Mouse (Mus musculus) cerebellum, adult 11-12 months (tissue): Measurements from ENCODE around the gene Maml3.

Experiments
- DNase-seq: peaks from one replicate; pipeline ENCODE4 v3.0.0; 2022

Maml3 gene

DNA sequence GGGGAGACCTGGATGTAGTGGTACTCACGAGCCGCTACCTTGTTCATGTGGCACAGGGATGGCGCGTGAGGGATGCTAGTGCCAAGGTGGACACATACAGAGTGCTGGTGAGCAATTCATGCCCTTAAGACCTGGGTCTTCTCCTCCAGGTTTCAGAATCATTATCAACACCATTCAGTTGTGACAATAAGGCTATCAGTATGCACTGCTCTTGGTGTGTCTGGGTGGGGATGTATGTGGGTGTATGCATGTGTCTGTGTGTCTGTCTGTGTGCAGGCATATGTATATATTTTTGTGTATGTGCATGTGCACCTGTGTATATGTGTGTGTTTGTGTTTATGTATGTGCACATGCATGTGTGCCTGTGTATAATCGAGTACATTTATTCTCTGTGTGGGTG is 291.7 kb downstream of the Maml3 start:
- DNase-seq, result no peak

DNA sequence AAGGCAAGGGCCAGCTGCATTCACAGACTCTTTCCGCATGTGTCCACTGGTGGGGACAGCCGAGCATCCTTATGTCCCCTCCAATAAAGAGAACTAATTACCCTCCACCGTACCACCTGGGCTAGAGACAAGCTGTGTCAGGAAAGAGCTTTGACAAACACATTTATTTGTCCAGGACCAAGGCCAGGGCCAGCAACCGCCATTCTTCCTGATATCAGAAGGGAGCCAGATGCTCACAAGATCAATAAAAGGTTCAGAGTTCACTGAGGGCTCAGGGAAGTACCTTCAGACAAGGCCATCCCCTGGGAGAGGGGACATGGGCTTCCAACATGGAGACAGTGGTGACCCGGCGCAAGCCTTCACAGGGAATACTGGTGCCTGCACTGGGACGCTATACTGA is 294.1 kb downstream of the Maml3 start:
- no peak for DNase-seq

DNA sequence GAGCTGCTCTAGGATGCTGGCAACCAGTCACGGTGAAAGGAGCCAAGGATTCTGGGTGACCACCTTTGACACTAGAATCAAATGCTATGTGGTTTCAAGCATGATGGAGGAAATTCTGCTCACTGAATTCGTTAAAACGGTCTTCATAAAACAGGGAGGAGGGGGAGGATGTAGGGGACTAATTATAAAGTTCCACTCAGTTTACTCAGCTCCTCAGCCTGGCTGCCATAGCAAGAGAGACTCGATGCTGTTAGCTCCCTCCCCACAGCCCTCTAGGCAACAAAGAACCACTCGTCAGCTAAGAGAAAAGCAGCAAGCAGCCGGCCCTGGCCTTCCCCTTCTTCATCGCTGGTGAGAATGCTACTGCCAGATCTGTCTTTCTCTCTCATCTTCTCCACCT is 295.1 kb downstream of the Maml3 start:
- no peak for DNase-seq

DNA sequence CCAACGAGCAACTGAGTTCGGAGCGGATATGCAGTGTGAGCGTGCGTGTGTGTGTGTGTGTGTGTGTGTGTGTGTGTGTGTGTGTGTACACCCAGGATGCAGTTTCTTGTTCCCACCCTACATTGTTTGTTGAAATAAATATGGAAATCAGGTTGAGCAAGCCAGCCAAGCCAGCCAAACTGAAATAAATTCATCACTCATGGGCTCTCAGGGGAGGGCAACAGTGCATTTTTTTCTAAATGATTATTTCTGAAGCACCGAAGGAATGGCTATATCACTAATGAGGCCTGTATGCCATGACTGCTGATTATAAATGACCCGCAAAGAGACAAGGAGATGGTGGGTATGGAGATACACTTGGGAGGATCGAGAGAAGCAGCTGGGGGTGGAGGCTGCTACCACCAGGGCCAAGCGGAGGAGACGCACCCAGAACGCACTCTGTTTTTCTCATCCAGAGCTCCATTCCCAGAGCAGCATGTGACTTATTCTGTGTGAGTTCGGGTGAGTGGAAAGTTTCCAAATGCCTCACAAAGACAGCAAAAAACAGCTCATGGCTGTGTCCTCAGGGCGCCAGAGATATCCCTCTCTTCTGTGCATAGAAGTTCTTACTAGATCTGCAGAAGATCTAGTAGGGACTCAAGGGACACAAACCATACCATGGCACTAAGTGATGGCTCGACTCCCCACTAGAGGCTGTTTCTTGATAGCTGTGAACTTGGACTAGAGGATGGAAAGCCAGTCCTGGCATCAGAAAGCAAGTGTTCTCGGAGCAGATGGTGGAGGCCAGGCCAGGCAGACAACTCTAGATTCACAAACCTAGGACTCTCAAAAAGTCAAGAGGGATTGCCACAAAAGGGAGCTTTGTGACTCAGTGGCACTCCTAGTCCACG is 296.6 kb downstream of the Maml3 start:
- DNase-seq, result peak; percentile 66

DNA sequence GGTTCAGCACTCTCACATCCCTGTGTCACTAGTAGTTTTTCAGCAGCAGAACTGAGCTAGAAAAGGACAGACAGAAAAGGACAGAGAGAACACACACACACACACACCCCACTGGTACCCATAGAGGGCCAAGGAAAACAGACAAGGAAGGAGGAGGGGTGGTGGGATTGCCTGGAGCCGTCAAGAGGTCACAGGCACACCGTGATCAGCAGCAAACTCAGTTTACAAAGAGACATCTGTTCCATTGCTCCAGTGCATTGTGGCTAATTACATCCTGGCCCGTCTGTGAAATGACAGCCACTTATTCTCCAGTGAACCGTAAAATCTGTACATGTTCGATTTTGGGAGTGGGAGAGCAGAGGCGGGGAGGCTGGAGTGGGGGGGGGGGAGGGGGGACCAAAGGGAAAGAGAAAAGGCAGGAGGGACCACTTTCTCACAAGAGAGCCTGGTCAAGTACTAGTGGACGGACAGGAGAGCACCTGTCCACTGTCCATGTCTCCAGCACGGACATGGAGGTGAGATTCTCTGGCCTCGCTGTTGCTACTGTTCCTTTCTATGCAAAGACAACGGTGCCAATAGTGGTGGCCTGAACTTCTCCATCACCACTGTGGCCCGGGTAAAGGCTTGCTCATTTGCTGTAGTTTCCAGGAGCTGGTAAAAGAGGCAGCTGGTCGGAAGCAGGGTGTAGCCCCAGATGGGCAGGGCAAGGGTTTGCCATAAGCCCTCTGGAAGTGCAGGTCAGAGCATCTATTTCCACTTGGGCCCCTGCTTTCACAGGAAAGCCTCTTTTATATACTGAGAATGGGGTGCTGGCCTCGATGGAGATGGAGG is 299.2 kb downstream of the Maml3 start:
- no peak for DNase-seq

DNA sequence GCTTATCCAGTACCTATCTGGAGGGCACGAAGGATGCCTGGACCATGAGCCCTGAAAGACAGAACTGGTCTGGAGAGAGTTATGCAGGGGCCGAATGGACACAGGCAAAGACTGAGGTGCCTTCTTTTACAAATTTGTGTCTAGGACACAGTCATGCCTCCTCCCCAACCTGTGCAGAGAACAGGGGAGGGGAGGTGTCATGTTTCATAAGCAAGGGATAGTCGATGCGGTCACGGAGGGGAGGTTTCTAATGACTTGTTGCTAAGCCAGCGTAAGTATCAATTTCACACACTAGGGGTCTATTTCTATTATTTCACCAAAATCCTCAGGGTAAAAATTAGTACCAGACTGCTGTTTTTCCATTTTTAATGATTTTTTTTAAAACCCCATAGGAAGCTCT is 301.0 kb downstream of the Maml3 start:
- DNase-seq, result no peak

DNA sequence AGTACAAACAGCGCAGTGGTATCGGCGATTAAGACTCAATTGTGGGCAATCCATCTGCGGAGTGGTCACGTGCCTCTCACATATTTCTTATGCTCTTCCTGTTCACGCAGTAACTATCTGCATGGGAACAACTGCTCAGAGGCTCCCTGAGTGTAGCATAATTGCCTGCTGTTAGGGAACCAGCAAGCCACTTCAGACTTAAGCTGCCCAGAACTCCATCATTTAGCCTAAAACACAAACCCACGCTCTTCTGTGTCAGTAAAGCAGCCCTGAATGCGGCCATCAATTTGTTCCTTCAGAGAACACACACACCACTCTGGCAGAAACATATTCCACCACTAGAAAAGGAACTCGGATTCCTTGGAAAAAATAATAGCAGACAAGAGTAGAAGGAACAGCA is 305.2 kb downstream of the Maml3 start:
- DNase-seq, result no peak

DNA sequence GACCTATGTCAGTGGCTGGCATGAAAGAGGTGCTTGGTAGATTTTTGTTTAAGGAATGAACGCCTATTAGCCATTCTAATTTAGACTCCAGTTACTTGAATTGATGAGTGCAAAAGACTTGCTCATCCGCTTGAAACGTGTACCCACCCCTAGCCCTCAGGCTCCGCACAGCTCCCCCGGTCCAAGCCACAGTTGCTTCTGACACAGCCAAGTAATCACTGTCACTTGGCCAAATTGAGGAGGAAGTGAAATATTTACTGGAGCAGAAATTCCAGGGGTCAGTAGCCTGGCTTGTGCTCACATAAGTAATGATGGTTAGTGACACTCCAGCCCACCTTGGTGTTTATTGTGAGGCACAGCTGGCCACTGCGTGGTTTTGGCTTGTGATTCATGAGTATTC is 308.0 kb downstream of the Maml3 start:
- DNase-seq, result peak; percentile 50

DNA sequence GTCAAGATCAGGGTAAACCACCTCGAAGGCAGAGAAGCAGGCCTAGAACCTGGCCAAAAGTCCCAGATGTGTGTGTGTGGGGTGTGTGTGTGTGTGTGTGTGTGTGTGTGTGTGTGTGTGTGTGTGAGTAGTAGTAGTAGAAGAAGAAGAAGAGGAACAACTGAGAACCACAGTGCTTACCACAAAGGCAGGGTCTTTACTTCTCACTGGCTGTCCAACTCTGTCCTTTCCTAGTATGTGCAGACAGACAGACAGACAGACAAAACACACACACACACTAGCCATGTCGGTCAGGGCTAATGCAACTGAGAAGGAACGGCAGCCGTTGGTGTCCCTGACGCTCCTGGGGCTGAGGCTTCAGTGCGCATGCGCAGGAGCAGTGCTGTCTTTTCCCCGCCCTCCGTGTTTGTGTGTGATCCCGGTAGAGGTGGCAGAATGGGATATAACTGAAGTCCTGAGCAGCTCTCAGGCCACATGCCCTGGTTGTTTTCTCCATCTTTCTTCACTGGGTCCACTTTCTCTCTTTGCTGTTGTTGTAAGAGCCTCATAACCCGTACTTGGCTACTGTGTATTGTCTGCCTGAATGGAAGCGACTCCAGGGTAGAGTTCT is 308.6 kb downstream of the Maml3 start:
- peak; percentile 88 for DNase-seq

DNA sequence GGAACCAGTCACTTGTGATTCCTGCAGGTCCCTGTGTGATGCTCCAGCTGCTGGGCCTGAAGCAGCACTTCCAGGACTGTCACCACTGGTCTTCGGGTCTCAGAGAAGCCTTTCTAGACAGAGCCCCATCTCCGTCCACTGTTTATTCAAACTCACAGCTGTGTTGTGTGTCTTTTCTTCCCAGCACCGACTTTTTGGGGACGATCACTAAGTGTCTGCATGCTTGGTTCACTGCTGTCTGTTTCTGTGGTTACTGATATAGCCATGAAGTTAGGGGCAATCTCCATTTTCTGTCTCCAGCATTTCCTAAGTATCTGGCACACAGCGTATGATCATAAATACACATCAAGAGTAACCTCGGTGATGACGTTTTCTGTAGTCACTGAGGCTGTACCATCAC is 313.3 kb downstream of the Maml3 start:
- DNase-seq, result no peak

DNA sequence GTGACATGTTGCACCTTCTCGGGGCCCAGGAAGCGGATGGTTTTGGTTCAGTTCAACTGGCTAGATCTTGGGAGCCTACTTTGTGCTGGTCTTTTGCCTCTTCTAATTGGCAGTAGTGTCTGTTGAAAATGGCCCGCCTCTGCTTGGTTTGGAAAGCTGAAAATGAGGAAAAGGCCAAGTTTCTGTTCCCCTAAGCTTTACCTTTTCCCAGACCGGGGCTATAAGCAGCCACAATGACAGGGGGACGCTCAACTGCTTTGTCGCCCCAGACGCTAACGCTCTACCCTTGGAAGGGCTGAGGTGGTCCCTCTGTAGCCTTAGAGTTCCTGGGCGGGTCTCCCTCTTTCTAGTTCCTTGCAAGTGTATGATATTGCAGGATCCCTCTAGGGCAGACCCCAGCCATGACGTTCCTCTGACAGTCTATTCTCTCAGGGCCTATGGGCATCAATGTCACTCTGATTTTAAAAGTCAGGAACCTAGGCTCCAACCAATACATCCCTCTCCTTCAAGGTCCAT is 315.4 kb downstream of the Maml3 start:
- DNase-seq, result no peak

DNA sequence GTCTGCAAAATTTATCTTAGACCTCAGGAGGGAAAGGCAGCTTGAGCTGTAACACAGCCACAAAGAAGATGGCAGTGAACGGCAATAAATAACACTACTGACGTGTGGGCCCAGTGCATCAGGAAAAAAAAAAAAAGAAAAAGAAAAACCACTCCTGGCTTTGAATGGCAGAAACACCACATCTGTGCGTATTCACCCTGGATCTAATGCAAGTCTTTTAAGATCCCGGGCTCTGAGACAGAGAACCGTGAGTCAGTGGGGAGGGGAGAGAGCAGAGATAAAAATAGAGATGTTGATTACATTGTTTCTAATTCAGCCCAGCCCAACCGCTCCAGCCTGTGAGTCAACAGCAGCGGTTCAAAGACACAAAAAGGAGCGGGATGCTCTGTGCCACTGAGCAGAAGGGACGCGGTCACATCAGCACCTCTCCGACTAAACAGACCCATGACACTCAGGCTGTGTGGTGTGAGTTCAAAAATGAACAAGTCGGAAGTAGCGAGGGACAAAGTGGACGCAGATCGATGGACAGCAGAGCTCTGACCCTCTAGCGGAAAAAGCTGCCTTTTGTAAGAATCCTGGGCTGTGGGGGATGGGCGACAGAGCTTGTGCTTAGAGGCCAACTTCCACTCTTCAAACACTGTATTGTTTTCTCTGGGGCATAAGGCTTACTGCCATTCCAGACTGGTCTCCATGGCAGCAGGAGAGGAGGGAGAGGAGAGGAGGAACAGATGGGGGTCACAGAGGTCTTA is 316.1 kb downstream of the Maml3 start:
- DNase-seq, result peak; percentile 32

DNA sequence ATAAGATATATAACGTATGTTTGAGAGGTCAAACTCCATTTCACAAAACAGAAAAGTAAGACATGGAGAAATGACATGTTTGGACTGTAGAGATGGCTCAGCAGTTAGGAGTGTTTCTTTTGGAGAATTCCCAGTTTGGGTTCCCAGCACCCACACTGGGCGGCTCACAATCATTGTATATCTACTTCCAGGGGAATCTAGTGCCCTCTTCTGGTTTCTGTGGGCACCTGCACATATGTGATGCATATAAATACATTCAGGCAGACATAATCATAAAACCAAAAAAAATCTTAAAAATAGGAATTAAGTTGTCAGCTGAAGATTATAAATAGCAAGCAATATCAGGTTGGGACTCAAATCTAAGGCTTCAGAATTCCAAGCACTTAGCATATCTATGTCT is 316.9 kb downstream of the Maml3 start:
- no peak for DNase-seq

DNA sequence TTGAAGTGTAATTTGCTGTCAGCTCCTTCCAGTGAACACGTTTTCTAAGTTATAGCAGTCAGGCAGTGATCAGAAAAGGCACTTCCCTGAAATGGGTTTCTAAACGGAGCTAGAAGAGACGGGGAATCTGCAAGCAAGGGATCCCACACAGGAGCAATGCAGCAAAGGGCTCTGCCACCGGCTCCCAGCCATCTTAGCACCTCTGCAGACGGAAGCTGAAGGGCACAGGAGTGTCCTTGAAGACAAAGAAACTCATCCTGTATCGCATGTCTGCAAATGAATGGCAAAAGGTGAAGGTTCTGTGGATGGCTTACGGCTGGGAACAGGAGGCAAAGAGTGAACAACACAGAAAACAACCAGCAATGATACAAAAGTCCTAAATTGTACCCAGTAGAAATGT is 319.1 kb downstream of the Maml3 start:
- no peak for DNase-seq

DNA sequence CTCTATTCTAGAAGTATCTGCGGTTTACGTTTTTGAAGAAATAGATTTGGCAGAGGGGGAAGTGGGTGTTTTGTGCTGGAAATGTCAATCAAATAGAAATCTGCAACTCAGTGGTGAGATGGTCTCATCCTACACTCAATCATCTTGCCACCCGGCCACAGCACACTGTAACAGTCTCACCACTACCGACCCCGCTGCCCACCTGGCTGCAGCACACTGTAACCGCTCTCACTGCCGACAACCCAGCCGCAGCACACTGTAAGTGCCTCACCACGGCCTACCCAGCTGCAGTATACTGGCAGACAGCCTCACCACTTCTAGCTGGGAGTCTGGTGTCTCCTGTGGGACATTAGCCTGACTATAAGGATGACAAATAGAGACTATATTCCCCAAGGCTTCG is 322.7 kb downstream of the Maml3 start:
- DNase-seq, result no peak

DNA sequence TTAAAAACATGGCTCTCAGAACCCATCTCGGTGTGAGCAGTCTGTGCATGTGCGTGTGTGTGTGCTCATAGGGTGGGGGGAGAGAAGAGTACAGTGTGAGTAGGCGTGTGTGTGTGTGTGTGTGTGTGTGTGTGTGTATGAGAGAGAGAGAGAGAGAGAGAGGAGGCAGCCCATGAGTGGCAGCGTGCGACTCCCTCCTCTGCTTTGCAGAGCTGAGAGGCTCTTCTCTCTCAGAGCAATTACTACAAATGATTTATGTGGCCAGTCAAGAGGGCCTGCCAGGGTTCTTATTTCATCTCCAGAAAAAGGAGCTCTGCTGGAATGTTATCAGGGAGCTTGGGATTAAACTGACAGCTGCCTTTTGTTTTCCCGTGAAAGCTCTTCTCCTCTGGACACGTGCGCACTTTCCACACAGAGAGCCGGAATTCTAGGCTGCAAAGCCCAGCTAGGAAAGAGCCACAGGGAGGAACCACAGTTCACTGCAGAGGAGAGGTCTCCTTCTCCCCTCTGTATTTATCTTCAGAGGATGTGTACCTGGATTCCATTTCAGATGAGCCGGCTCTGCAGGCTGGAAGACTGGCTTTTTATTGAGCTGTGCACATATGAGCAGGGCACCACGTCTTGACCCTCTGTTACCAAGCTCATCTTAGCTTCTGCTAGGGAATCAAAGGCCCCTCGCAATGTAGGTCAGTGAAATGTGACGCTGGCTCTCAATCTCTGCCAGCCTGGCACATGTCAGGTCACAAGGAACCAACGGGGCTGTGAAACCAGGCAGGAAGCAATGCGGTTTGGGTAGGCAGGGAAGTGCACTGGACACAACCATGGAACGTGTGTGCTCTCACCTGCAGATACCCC is 325.9 kb downstream of the Maml3 start:
- DNase-seq, result peak; percentile 61

DNA sequence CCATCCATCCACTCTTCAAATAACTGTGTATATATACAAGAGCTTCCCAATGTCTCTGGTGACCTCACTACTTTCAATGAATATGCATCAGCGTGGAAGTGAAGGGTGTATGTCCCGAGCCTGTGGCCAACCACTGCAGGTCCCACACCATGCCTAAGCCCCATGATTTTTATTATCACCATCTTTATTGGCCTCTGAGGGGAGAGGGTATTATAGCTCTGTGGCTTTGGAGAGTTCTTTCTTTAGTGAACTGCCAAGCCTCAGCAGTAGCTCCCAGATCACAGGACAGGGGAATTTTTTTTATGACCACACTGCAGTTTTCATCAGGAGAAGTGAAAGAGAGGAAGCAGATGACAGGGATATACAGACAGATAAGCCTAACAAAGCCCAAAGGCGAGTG is 326.7 kb downstream of the Maml3 start:
- DNase-seq, result no peak

DNA sequence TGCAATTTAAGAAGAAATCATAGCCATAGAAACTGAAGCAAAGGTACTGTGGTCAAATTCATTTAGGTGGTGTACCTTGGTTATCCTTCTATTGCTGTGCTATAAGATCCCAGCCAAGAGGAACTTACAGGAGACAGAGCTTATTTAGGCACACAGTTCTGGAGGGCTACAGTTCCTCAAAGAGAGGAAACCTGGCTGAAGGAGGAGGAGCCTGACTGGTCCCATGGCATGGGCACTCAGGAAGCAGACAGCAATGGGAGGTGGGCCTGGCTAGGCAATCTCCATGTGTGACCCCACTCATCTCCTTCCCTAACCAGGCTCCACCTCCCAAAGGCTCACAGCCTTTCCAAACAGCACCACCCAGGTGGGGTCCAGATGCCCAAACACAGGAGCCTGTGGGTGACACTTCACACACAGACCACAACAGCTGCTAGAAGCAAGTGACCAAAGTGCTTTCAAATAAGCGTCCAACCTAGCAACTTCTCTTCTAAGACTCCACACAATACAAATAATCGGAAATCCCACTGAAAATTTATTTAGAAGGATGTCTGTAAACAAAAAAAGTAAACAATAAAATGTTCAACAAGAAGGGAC is 328.8 kb downstream of the Maml3 start:
- DNase-seq, result no peak

DNA sequence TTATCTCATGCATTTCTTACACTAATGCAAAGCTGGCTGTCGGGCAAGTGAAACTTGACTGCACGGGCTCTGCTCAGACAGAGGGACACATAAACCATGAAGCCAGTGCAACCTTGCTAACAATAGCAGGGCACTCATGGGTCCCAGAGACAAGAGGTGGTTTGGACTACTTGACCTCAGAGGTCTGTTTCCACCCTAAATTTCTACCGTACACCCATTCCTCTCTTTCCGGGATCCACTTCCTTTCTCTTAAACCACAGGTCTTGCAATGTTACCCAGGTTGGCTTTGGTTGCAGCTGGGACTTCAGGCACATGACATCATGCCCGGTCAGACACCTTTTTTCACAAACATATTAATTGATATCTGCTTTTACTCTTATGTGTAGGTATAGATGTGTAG is 331.3 kb downstream of the Maml3 start:
- no peak for DNase-seq

DNA sequence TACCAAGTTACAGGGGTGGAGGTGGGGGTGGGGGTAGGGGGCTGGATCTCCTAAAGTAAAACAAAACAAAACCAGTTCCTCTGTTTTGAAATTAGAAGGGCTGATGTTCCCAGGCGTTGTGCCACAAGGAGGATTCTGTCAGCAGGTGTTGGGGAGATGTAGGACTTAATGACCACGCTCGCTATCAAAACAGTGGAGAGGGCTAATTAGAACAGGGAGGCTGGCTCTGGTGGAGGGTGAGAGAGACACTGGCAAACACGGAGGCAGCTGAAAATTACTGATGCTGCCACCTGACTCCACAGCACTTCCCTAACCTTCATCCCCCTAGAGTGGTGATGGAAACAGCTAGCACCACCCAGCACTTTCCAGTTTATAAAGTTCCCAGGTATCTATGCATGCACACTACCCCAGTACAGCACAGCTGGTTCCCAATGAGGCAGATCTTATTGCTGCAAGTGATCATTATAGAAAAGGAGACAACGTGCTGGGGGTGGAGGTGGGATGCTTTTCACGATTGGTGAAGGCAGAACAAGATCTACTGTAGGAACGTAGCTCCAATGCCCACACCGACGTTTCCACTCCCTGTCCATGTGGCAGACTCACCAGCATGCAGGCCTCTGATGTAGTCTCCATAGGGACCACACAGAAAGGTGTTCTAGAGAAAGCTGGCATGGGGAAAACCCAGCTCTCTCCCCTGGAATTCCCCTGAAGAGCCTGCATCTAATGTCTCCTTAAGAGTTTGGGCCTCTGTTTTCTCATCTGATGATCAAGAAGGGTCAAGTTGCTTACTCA is 332.8 kb downstream of the Maml3 start:
- DNase-seq, result no peak

DNA sequence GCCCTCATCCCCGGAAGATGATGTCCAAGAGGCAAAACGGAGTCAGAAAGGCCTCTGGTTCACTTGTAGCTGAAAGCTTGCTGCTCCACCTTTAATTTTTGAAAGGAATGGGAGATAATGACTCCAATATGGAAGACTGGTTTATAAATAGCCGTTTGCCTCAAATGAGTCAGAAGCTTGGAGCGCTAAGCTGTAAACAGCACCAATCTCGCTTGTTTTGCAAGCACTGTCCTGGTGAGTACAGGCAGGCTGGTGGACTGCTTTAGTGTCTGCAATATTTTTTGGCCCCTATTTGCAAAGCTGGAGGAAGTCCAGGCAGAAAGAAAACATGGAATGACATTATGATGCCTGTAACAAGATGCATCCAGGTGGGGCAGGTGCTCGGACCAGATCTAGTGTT is 335.7 kb downstream of the Maml3 start:
- DNase-seq, result no peak
